8 mouse cellular contexts compared by ENCODE assay signal in the genomic region with DNA sequence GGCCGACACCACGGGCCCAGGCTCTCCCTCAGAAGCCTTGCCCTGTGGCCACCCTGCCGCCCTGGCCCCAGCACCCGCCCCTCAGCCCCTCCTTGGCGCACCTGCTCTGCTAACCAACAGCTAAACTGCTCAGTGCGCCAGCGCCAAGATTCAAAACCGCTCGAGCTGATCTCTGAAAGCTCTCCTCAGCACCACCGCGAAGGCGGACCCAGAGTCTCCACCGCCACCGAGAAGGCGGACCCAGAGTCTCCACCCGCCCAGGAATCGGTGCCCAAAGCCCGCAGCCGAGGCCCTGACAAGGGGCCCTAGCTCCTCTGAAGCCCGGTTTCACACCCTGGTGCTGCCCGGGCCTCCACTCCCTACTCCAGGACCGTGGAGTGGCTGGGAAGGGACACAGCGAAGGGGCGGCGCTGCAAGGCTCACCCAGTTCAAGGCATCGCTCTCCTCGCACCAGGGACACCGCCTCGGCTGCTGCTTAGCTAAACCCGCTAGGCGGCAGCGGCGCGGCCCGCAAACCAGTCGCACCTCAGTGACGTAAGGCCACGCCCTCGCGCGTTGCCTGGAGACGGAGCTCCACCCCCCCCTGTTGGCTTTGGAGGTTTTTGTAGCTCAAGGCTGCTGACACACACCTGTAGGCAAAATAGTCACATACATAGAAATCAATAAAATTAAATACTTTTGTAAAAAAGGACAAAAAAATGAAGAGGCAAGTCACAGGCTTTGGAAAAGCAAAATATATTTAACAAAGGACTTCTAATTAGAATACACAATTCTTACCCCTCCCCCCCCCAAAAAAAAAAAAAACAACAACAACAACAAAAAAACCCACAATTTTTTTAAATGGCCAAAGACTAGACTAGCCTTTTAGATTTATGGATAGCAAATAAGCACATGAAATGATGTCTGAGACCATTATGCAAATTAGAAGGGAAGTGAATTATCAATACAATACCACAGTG. TPM values are rescaled to one million over a fixed set of nuclear protein-coding genes. Genes with fewer than 3 reads are reported as not detected.
DNase-seq lines count a peak whose midpoint lies in the region; ATAC-seq and TF ChIP-seq lines count a peak whose summit lies in the region.

A gene (minus strand): TSS at position 542 of the 959 bp plus-strand sequence.

- peak within 1 kb of the TSS; percentile 98 for H3K27ac ChIP-seq in bone marrow, adult 2 months (ENCODE audit: control insufficient read depth, insufficient read depth, low read depth, low read length, poor library complexity)
- H3K27ac ChIP-seq in embryonic facial prominence, embryonic 15.5 days (replicated peaks) = peak within 1 kb of the TSS; percentile 89
- H3K27ac ChIP-seq in kidney, embryonic 14.5 days (ENCODE audit: low read depth, low read length) = peak within 1 kb of the TSS; percentile 91
- peak within 1 kb of the TSS; percentile 93 for H3K27ac ChIP-seq in limb, embryonic 15.5 days

- H3K4me1 ChIP-seq in bone marrow, adult 2 months (ENCODE audit: control insufficient read depth, insufficient read depth, low read length) = peaks cover 3% of the 10 kb centered on the region
- H3K4me1 ChIP-seq in embryonic facial prominence, embryonic 15.5 days = peaks cover 3% of the 10 kb centered on the region; the same call in 1 of the 2 replicates
- peaks cover 6% of the 10 kb centered on the region; the same call in 1 of the 2 replicates for H3K4me1 ChIP-seq in kidney, embryonic 14.5 days (ENCODE audit: control insufficient read depth, insufficient read depth, low read length)
- 0 out of 2 replicates have a peak, but pooled peaks cover 6% of the 10 kb centered on the region for H3K4me1 ChIP-seq in limb, embryonic 15.5 days

- peak; percentile 91 for ATAC-seq in embryonic facial prominence, embryonic 15.5 days (ENCODE audit: insufficient number of reproducible peaks, low FRiP score, low TSS enrichment, low read depth)
- peak; percentile 94 for ATAC-seq in kidney, embryonic 14.5 days (ENCODE audit: low FRiP score, low TSS enrichment)
- ATAC-seq in limb, embryonic 15.5 days (ENCODE audit: insufficient number of reproducible peaks, low FRiP score, low TSS enrichment, low read depth) = peak; percentile 81

- no peaks in the 10 kb centered on the region for H3K9me3 ChIP-seq in embryonic facial prominence, embryonic 15.5 days (replicated peaks)
- H3K9me3 ChIP-seq in kidney, embryonic 14.5 days (ENCODE audit: control insufficient read depth, low read length) = peaks cover 2% of the 10 kb centered on the region; the same call in 1 of the 2 replicates
- no peaks in the 10 kb centered on the region for H3K9me3 ChIP-seq in limb, embryonic 15.5 days

- under 1% methylated on average over 42 of the region's 42 CpGs for WGBS in bone marrow, adult 2 months
- WGBS in embryonic facial prominence, embryonic 15.5 days = under 1% methylated on average over 42 of the region's 42 CpGs
- under 1% methylated on average over 41 of the region's 42 CpGs for WGBS in kidney, embryonic 14.5 days
- under 1% methylated on average over 42 of the region's 42 CpGs for WGBS in limb, embryonic 15.5 days

- peak within 1 kb of the TSS; percentile 85 for H3K4me2 ChIP-seq in embryonic facial prominence, embryonic 15.5 days (replicated peaks)
- H3K4me2 ChIP-seq in kidney, embryonic 14.5 days (replicated peaks; ENCODE audit: low read depth, low read length) = peak within 1 kb of the TSS; percentile 77
- peak within 1 kb of the TSS; percentile 83 for H3K4me2 ChIP-seq in limb, embryonic 15.5 days

- no peaks in the 10 kb centered on the region for H3K36me3 ChIP-seq in embryonic facial prominence, embryonic 15.5 days
- H3K36me3 ChIP-seq in kidney, embryonic 14.5 days (ENCODE audit: control insufficient read depth, insufficient read depth, low read length) = no peaks in the 10 kb centered on the region
- H3K36me3 ChIP-seq in limb, embryonic 15.5 days = no peaks in the 10 kb centered on the region

- peak; percentile 92; the same call in 1 of the 2 replicates for TF ChIP-seq POLR2A in bone marrow, adult 2 months (IDR thresholded peaks at IDR 0.05; ENCODE audit: borderline replicate concordance, control insufficient read depth, low read depth, low read length)

- peak; percentile 94 for DNase-seq in 416B (ENCODE audit: low read depth)
- DNase-seq in heart, adult 9 months (ENCODE audit: low spot score in 2 of 2) = peak; percentile 89 to 91
- DNase-seq in monocyte, adult 2 months (ENCODE audit: low read depth in 1 of 2, low spot score in 2 of 2) = peak; percentile 83 to 84
- peak; percentile 90 to 91 for DNase-seq in spleen, postnatal 36 days (ENCODE audit: low spot score in 2 of 2)

- no peaks in the 10 kb centered on the region for H3K27me3 ChIP-seq in embryonic facial prominence, embryonic 15.5 days
- no peaks in the 10 kb centered on the region for H3K27me3 ChIP-seq in kidney, embryonic 14.5 days (ENCODE audit: control insufficient read depth, insufficient read depth, low read length)
- H3K27me3 ChIP-seq in limb, embryonic 15.5 days = no peaks in the 10 kb centered on the region

- H3K4me3 ChIP-seq in bone marrow, adult 2 months (replicated peaks; ENCODE audit: control insufficient read depth, low read depth, low read length) = peak within 1 kb of the TSS; percentile 94
- peak within 1 kb of the TSS; percentile 85 for H3K4me3 ChIP-seq in embryonic facial prominence, embryonic 15.5 days (replicated peaks)
- peak within 1 kb of the TSS; percentile 64 for H3K4me3 ChIP-seq in kidney, embryonic 14.5 days (ENCODE audit: low read length)
- peak within 1 kb of the TSS; percentile 63 for H3K4me3 ChIP-seq in limb, embryonic 15.5 days

- H3K9ac ChIP-seq in embryonic facial prominence, embryonic 15.5 days = peak within 1 kb of the TSS; percentile 58
- H3K9ac ChIP-seq in kidney, embryonic 14.5 days (ENCODE audit: low read depth, low read length) = peak within 1 kb of the TSS; percentile 74
- H3K9ac ChIP-seq in limb, embryonic 15.5 days = peak within 1 kb of the TSS; percentile 71

- TF ChIP-seq CTCF in bone marrow, adult 2 months (IDR thresholded peaks at IDR 0.05; ENCODE audit: control insufficient read depth, insufficient read depth, low read length) = peak; percentile 68

RNA-seq across cellular contexts. Expression of the gene that starts here (rescaled TPM):
- 24.6 and 29.9 TPM in 2 replicates for polyA plus RNA-seq in bone marrow, adult 2 months (2011; ENCODE audit: insufficient read depth, insufficient read length, low replicate concordance, missing spikeins)
- polyA plus RNA-seq in embryonic facial prominence, embryonic 15.5 days (2015; fragmentation: Nextera tagmentation; extraction: Ambion mirVana) = 21.4 and 22.5 TPM in 2 replicates
- 21.3 and 27.1 TPM in 2 replicates for polyA plus RNA-seq in kidney, embryonic 14.5 days (2014; fragmentation: Nextera tagmentation; extraction: Ambion mirVana)
- polyA plus RNA-seq in limb, embryonic 15.5 days (2015; fragmentation: Nextera tagmentation; extraction: Ambion mirVana) = 18.6 and 24.4 TPM in 2 replicates

Comparison
In these comparisons a context has a peak if more than half of its experiments do, and no peak if none do; other contexts are left out.
1. Peak in every context shown above with its lines: DNase-seq, ATAC-seq, H3K4me3 ChIP-seq and H3K27ac ChIP-seq.